Mouse (Mus musculus): ENCODE results near the gene Immp2l.

GRCm38 (mm10) chr12:41727764-41728338 lies 704.0 kb downstream of the Immp2l start:
- no peak for TF ChIP-seq POLR2A (IDR thresholded peaks at IDR 0.05; ENCODE audit: low read depth, low read length)
- no peak for TF ChIP-seq CTCF (conservative IDR thresholded peaks at IDR 0.05; ENCODE audit: insufficient read depth, insufficient read length, low read depth, low read length)

Data from kidney, adult 2 months (tissue).